Mouse (Mus musculus) naive thymus-derived CD4-positive, alpha-beta T cell, adult 2 months (primary cell): ENCODE measurements at regions not wholly inside any gene's neighbourhood (a gene's known extent, or its start where the extent isn't known, plus 50 kb on each side); places are given as distances from the start of the nearest gene placed in this dataset.

Experiments
- DNase-seq: peaks from one replicate; pipeline ENCODE4 v3.0.0-alpha.2; 2011; ENCODE audit warnings: low read depth

- DNase-seq, result no peak
These were observed 168.4 kb downstream of the B3gnt2 start for GRCm38 (mm10) chr11:22692281-22692857.

GRCm38 (mm10) chr11:22692941-22693341 lies 167.8 kb downstream of the B3gnt2 start:
- DNase-seq, result peak; percentile 69

- no peak for DNase-seq
These were observed 167.4 kb downstream of the B3gnt2 start for GRCm38 (mm10) chr11:22693376-22693775.

GRCm38 (mm10) chr11:22693984-22694383 lies 166.8 kb downstream of the B3gnt2 start:
- DNase-seq, result no peak

- no peak for DNase-seq
These were observed 165.9 kb downstream of the B3gnt2 start for GRCm38 (mm10) chr11:22694829-22695228.

- DNase-seq, result no peak
These were observed 165.5 kb downstream of the B3gnt2 start for GRCm38 (mm10) chr11:22695237-22695636.

- no peak for DNase-seq
These were observed 162.5 kb downstream of the B3gnt2 start for GRCm38 (mm10) chr11:22698057-22698941.

GRCm38 (mm10) chr11:22706082-22706481 lies 154.7 kb downstream of the B3gnt2 start:
- DNase-seq, result no peak
